Mouse (Mus musculus): ENCODE results near the gene Inha.

- TF ChIP-seq E2F4 (IDR thresholded peaks at IDR 0.05; ENCODE audit: borderline replicate concordance, low read depth, low read length) (no peak), POLR2A (IDR thresholded peaks at IDR 0.05; ENCODE audit: control insufficient read depth in 1 of 2, insufficient read depth in 1 of 2, low read depth in 1 of 2, low read length in 2 of 2, poor library complexity in 1 of 2) (no peak), GABPA (IDR thresholded peaks at IDR 0.05; ENCODE audit: low read depth, low read length) (no peak)
These were observed 41.2 kb downstream of the Inha start for GRCm38 (mm10) chr1:75548083-75548482.
